Mouse (Mus musculus) megakaryocyte, embryonic 14.5 days (primary cell): ENCODE results near the gene Clasp1.

Experiments
- FLI1 ChIP-seq: IDR thresholded peaks from 2 replicates; pipeline ENCODE4 v1.6.1; 2012; ENCODE audit warnings: low read length, inconsistent platforms, mixed read lengths
- GATA1 ChIP-seq: IDR thresholded peaks from 3 replicates; pipeline ENCODE4 v1.6.1; 2012; ENCODE audit warnings: mixed read lengths, low read length, inconsistent platforms, borderline replicate concordance

GRCm38 (mm10) chr1:118444988-118445387 lies 56.1 kb downstream of the Clasp1 start:
- TF ChIP-seq GATA1, result no peak
- no peak for TF ChIP-seq FLI1
